Mouse (Mus musculus) lung, postnatal 10 days (tissue): ENCODE data around the gene AU018091.
"Not testable (repeated sequence)": the region's sequence is repeated elsewhere in the genome, so short reads cannot be mapped to it uniquely, and the experiment has no call there.

ENCODE experiments used
- DNase-seq: peaks from one replicate; pipeline ENCODE4 v3.0.0; 2021

Gene AU018091

GRCm38 (mm10) chr7:3168925-3169324, at the start of gene AU018091:
TSS of gene AU018091 (minus strand) at chr7:3169203.
- DNase-seq, result no peak

GRCm38 (mm10) chr7:3217546-3218056, 48.6 kb upstream of the AU018091 start:
- DNase-seq, result no peak

- DNase-seq, result no peak
Observed at GRCm38 (mm10) chr7:3216331-3216730, 47.3 kb upstream of the AU018091 start.

GRCm38 (mm10) chr7:3213557-3213956, 44.6 kb upstream of the AU018091 start:
- DNase-seq, result no peak

GRCm38 (mm10) chr7:3213156-3213555, 44.2 kb upstream of the AU018091 start:
- no peak for DNase-seq

GRCm38 (mm10) chr7:3212002-3212790, 43.2 kb upstream of the AU018091 start:
- no peak for DNase-seq

- DNase-seq, result no peak
Observed at GRCm38 (mm10) chr7:3211518-3211917, 42.5 kb upstream of the AU018091 start.

- DNase-seq, result no peak
Observed at GRCm38 (mm10) chr7:3210605-3211004, 41.6 kb upstream of the AU018091 start.

- no peak for DNase-seq
Observed at GRCm38 (mm10) chr7:3206520-3206919, 37.5 kb upstream of the AU018091 start.

- no peak for DNase-seq
Observed at GRCm38 (mm10) chr7:3204628-3205027, 35.6 kb upstream of the AU018091 start.

GRCm38 (mm10) chr7:3203890-3204289, 34.9 kb upstream of the AU018091 start:
- DNase-seq, result no peak

GRCm38 (mm10) chr7:3201134-3201705, 32.2 kb upstream of the AU018091 start:
- DNase-seq, result no peak

GRCm38 (mm10) chr7:3198884-3199283, 29.9 kb upstream of the AU018091 start:
- no peak for DNase-seq

GRCm38 (mm10) chr7:3195850-3196249, 26.8 kb upstream of the AU018091 start:
- DNase-seq, result no peak

GRCm38 (mm10) chr7:3194531-3194930, 25.5 kb upstream of the AU018091 start:
- DNase-seq, result no peak

- DNase-seq, result peak; percentile 48
Observed at GRCm38 (mm10) chr7:3193905-3194304, 24.9 kb upstream of the AU018091 start.

GRCm38 (mm10) chr7:3193049-3193632, 24.1 kb upstream of the AU018091 start:
- no peak for DNase-seq

- DNase-seq, result no peak
Observed at GRCm38 (mm10) chr7:3191971-3192498, 23.0 kb upstream of the AU018091 start.

GRCm38 (mm10) chr7:3186726-3187125, 17.7 kb upstream of the AU018091 start:
- DNase-seq, result not testable (repeated sequence)

- no peak for DNase-seq
Observed at GRCm38 (mm10) chr7:3186136-3186535, 17.1 kb upstream of the AU018091 start.

GRCm38 (mm10) chr7:3184394-3184793, 15.4 kb upstream of the AU018091 start:
- DNase-seq, result no peak

GRCm38 (mm10) chr7:3180958-3181357, 12.0 kb upstream of the AU018091 start:
- DNase-seq, result not testable (repeated sequence)

- DNase-seq, result no peak
Observed at GRCm38 (mm10) chr7:3168296-3168695, 707 bp downstream of the AU018091 start.

GRCm38 (mm10) chr7:3166270-3166669, 2.7 kb downstream of the AU018091 start:
- DNase-seq, result no peak
